Mouse (Mus musculus) cerebellum, adult 2 months (tissue): ENCODE data around the gene Ppp2r2d. TPM values are rescaled to one million over a fixed set of nuclear protein-coding genes. Genes with fewer than 3 reads are reported as not detected.

ENCODE experiments used
- DNase-seq, 2 experiments: peaks; one replicate each; pipeline ENCODE4 v3.0.0; 2021
- H3K27ac ChIP-seq: fragments of 200-500 bp; 2 replicates; pipeline ENCODE4 v1.5.1; 2012; ENCODE audit warnings: low read length, control low read depth, inconsistent platforms; ENCODE audit not compliant: insufficient read depth
- H3K27me3 ChIP-seq: fragments of 200-500 bp; 2 replicates; pipeline ENCODE4 v1.6.1; 2012; ENCODE audit warnings: inconsistent platforms, mild to moderate bottlenecking, low read length, moderate library complexity; ENCODE audit not compliant: control insufficient read depth, insufficient read depth
- H3K4me1 ChIP-seq: fragments of 200-500 bp; 2 replicates; pipeline ENCODE4 v1.6.1; 2011; ENCODE audit warnings: low read length; ENCODE audit not compliant: control insufficient read depth, insufficient read depth
- H3K4me3 ChIP-seq: fragments of 200-500 bp; replicated peaks from 2 replicates; pipeline ENCODE3; 2011; ENCODE audit warnings: mild to moderate bottlenecking, low read depth, low read length, control low read depth; ENCODE audit not compliant: insufficient read depth
- CTCF ChIP-seq: fragments of 200-500 bp; IDR thresholded peaks from 2 replicates; pipeline ENCODE4 v1.5.1; 2011; ENCODE audit warnings: low read depth, mild to moderate bottlenecking, control low read depth, low read length, moderate library complexity, borderline replicate concordance; ENCODE audit not compliant: insufficient read depth
- POLR2A ChIP-seq: fragments of 200-500 bp; IDR thresholded peaks from 2 replicates; pipeline ENCODE4 v1.6.1; 2011; ENCODE audit warnings: low read length, control low read depth, borderline replicate concordance; ENCODE audit not compliant: insufficient read depth
- WGBS: fragments of 180-500 bp; shearing (Covaris S2); methylation state at CpG from one replicate; pipeline ENCODE4 v1.1.7; 2018; 5-methylcytosine and 5-hydroxymethylcytosine counted together
- polyA plus RNA-seq: library from polyadenylated mRNA; depleted of rRNA; stranded (reverse); fragments of >200 nt; gene quantifications from 2 replicates; pipeline ENCODE4 v1.2.3, GENCODE M21; 2012

Gene Ppp2r2d
- polyA plus RNA-seq, 1 experiment, result 74.9 TPM

DNA sequence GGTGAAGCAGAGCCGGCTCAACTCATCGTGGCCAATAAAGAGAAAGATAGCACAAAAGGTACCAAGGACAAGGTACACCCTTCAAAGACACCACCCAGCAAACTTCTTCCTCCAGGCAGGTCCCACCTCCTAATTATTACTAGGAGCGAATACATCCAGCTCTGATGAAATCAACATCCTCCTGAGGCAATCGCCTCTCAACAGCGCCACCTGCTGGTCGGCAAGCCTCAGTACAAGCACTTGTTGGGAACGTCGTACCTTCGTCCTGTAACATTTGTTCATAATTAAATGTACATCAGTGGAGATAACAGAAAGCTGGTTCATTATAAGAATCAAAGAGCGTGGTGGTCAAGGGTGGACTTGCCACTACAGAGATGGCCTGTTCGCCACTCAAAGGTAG lies 18.1 kb upstream of the Ppp2r2d start:
- Histone ChIP-seq H3K4me1 (no peaks in the 10 kb centered on the region; the same call in 1 of the 2 replicates), H3K4me3 (no peak overlapping the region), H3K27ac (no peak overlapping the region), H3K27me3 (no peaks in the 10 kb centered on the region)
- peak; percentile 54 to 67 for DNase-seq
- 15% methylated on average over 11 of the region's 11 CpGs for WGBS
- TF ChIP-seq CTCF (peak; percentile 96), POLR2A (no peak)

GRCm38 (mm10) chr7:138835028-138835427 lies 10.9 kb upstream of the Ppp2r2d start:
- H3K27ac ChIP-seq, result no peak overlapping the region
- TF ChIP-seq CTCF, result peak; percentile 5; the same call in 1 of the 2 replicates
- TF ChIP-seq POLR2A, result no peak
- H3K27me3 ChIP-seq, result no peaks in the 10 kb centered on the region
- WGBS, result 59% methylated on average over 3 of the region's 3 CpGs
- no peak for DNase-seq
- no peak overlapping the region for H3K4me3 ChIP-seq
- H3K4me1 ChIP-seq, result no peaks in the 10 kb centered on the region

- WGBS, result 37% methylated on average over 4 of the region's 4 CpGs
- H3K27ac ChIP-seq, result no peak overlapping the region
Measured at GRCm38 (mm10) chr7:138840594-138841021, 5.3 kb upstream of the Ppp2r2d start.

GRCm38 (mm10) chr7:138841436-138842151 lies 4.3 kb upstream of the Ppp2r2d start:
- Histone ChIP-seq H3K4me1 (peaks cover 18% of the 10 kb centered on the region), H3K27ac (no peak overlapping the region), H3K27me3 (no peaks in the 10 kb centered on the region), H3K4me3 (no peak overlapping the region)
- TF ChIP-seq POLR2A, result no peak
- TF ChIP-seq CTCF, result no peak
- WGBS, result 39% methylated on average over 3 of the region's 3 CpGs
- DNase-seq, result no peak

More at GRCm38 (mm10) chr7:138840594-138841021, 5.3 kb upstream of the Ppp2r2d start:
- Histone ChIP-seq H3K4me1 (peaks cover 18% of the 10 kb centered on the region), H3K4me3 (no peak overlapping the region), H3K27me3 (no peaks in the 10 kb centered on the region)
- DNase-seq, result peak; percentile 77 to 84
- TF ChIP-seq POLR2A (no peak), CTCF (peak; percentile 75)

GRCm38 (mm10) chr7:138843421-138843820 lies 2.5 kb upstream of the Ppp2r2d start:
- Histone ChIP-seq H3K27me3 (no peaks in the 10 kb centered on the region), H3K4me1 (peaks cover 20% of the 10 kb centered on the region), H3K4me3 (peak overlapping the region; percentile 18), H3K27ac (no peak overlapping the region)
- 76% methylated on average over 4 of the region's 4 CpGs for WGBS
- TF ChIP-seq POLR2A, result no peak
- no peak for TF ChIP-seq CTCF
- DNase-seq, result no peak

DNA sequence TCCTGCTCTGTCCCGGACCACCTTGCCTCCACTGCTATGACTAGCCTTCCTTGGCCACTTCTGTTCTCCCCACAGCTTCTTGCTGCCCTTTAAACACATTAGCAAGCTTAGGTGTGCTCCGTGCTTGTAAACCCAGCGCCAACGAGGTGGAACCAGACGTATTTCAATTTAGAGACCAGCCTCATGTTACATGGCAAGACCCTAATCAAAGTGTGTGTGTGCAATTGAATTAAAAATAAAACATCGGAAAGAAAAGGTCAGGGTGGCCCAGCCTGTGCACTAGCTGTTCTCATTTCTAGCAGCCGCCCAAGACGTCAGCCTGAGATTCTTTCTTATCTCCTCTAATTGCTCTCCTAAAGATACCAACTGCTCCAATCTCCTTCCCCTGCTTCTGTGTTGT lies 768 bp upstream of the Ppp2r2d start:
- 23% methylated on average over 8 of the region's 8 CpGs for WGBS
- peak overlapping the region; percentile 6; the same call in 1 of the 2 replicates for H3K27ac ChIP-seq
- H3K27me3 ChIP-seq, result no peaks in the 10 kb centered on the region
- peak overlapping the region; percentile 82 for H3K4me3 ChIP-seq
- no peak for DNase-seq
- H3K4me1 ChIP-seq, result peaks cover 21% of the 10 kb centered on the region
- TF ChIP-seq POLR2A (no peak), CTCF (no peak)

DNA sequence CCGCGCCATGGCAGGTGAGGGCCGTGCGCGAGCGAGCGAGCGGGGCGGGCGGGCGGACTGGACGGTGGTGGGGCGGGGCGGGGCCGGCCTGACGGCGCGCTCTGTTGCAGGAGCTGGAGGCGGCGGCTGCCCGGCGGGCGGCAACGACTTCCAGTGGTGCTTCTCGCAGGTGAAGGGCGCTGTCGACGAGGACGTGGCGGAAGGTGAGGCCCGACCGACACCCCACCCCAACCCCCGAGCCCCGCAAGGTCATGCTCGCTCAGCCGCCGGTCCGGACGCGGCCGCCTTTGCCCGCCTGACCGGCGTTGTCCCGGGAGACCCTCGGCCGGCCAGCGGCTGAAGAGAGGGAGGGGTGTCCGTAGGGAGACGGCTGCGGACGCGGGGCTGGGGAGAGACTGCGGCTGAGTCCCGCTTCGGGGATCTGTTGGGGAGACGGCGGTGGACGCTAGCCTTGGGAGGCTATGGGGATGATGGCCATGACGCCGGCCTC lies 668 bp downstream of the Ppp2r2d start:
- DNase-seq, result no peak
- Histone ChIP-seq H3K27ac (peak overlapping the region; percentile 39; the same call in 1 of the 2 replicates), H3K4me1 (peaks cover 21% of the 10 kb centered on the region), H3K4me3 (peak overlapping the region; percentile 82), H3K27me3 (no peaks in the 10 kb centered on the region)
- under 1% methylated on average over 56 of the region's 61 CpGs for WGBS
- TF ChIP-seq POLR2A (no peak), CTCF (no peak)
